Mouse (Mus musculus) spleen, adult 18-20 months (tissue): ENCODE results near the gene Stk24.

Source experiments
- DNase-seq, 2 experiments: peaks; one replicate each; pipeline ENCODE4 v3.0.0; 2022; ENCODE audit warnings: mixed read lengths in 2 of 2

Gene Stk24

DNA sequence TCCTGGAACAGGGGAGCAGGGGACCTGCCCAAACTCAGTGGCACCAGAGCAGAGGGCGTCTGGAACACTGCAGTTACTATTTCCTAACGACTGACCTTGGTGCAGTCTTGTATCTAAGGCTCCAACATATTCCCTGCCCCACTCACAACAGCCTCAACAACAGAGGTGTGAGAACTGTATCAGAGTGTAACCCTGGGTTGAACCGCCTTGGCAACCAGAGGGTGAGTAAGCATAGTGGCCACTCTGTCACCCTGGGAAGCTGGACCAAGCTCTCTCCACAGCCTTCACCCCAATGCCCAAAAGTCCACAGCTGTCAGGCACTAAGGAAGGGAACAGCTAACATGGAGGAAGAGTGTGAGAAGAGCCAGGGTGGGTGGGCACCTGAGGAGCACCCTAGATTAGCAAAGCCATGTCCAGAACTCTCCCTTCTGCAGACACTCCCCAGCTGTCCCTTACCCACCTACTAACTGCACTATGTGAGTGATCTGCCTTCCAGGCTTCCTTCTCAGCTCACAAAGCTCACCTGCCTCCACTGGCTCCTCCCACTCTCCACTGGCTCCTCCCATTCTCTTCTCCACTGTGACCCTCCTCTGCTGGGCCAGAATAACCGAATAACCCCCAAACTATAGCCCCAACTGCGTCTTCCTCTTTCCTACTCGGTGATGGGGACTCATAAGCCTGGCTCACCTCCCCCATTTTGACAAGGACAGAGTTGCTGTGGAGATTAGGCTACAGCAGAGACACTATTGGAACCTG is 69.3 kb downstream of the Stk24 start:
- no peak for DNase-seq

- no peak for DNase-seq
Measured at GRCm38 (mm10) chr14:121309909-121310308, 69.9 kb downstream of the Stk24 start.

DNA sequence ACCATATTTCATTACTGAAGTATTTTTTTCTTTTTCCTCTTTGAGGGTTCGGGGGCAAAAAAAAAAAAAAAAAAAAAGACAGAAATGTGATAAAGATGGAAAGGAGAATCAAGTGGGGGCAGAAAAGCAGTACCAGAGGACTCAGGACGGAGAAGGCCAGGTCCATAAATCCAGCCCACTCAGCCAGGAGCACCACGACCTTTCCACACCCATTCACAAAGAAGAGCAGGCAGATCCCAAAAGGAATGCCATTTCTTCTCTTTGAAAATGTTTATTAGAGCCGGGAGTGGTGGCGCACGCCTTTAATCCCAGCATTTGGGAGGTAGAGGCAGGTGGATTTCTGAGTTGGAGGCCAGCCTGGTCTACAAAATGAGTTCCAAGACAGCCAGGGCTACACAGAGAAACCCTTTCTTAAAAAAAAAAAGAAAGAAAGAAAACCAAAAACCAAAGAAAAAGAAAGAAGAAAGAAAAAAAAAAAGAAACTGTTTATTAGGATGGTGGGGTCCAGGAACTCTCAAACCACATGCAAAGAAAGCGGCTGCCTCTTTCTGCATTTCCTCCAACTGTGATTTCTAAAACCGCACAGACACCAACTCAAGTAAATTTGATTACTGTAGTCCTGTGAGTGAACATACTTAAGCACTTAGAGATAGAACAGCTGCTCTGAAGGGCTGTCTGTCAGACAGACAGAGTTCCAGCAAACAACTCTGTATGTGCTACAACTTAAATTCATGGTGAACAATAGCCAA is 74.3 kb downstream of the Stk24 start:
- DNase-seq: no peak

GRCm38 (mm10) chr14:121304523-121304922 is 75.3 kb downstream of the Stk24 start:
- no peak for DNase-seq

DNA sequence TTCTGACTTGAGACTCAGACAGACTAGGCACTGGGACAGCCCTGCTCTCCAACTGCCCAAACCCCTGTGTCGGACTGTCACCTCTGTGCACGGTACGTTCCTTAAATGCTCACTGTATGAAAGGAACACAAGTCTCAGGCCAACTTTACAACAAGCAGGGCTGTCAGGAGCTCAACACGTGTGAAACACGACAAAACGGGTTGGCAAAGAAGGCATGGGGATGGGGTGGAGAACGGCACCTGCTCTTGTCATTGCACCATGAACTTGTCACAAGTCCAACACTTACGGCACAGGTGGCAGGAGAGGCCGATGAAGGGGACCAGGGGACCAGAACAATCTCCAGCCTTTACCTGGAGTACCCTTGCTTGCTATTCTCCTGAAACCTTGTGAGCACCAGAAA is 80.7 kb downstream of the Stk24 start:
- DNase-seq: no peak

GRCm38 (mm10) chr14:121298537-121298936 is 81.3 kb downstream of the Stk24 start:
- DNase-seq: no peak

GRCm38 (mm10) chr14:121297103-121297502 is 82.7 kb downstream of the Stk24 start:
- DNase-seq: no peak

DNA sequence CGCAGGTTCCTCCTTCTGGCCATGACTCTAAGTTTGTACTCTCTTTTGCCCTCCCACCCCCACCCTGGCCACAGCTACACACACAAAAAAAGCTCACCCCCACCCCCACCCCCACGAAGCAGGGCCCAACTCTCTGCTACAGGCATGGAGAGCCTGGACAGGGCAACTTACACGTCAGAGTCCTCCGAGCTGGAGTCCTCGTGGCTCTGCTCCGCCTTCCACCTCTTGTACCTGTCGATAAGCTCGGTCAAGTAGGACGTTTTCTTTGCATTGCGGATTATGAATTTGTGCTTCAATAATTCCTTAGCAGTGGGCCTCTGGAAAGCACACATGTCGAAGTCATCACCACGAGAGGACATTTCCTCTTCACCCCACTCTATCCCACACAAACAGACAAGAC is 85.3 kb downstream of the Stk24 start:
- no peak for DNase-seq

DNA sequence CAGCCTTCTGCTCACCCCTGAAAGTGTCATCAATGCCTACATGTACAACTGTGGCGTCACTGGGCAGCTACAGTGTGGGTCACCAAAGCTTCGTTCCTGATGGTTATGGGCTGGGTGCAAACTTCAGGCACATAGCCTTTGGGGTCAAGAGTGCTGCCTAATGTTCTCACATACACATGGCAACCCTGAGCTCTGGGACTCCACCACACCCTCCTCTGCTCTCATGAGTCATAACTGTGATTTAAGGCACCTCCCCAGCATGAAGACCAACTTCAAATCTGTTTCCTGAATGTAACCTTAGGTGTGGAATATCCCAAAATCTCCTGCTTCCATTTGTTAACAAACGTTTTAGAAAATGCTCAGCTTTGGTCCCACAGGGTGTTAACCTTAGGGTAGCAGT is 87.4 kb downstream of the Stk24 start:
- DNase-seq: no peak

GRCm38 (mm10) chr14:121291881-121292280 is 87.9 kb downstream of the Stk24 start:
- DNase-seq: no peak

- no peak for DNase-seq
Measured at GRCm38 (mm10) chr14:121285379-121286120, 94.3 kb downstream of the Stk24 start.

GRCm38 (mm10) chr14:121281336-121281710 is 98.5 kb downstream of the Stk24 start:
- DNase-seq: no peak

DNA sequence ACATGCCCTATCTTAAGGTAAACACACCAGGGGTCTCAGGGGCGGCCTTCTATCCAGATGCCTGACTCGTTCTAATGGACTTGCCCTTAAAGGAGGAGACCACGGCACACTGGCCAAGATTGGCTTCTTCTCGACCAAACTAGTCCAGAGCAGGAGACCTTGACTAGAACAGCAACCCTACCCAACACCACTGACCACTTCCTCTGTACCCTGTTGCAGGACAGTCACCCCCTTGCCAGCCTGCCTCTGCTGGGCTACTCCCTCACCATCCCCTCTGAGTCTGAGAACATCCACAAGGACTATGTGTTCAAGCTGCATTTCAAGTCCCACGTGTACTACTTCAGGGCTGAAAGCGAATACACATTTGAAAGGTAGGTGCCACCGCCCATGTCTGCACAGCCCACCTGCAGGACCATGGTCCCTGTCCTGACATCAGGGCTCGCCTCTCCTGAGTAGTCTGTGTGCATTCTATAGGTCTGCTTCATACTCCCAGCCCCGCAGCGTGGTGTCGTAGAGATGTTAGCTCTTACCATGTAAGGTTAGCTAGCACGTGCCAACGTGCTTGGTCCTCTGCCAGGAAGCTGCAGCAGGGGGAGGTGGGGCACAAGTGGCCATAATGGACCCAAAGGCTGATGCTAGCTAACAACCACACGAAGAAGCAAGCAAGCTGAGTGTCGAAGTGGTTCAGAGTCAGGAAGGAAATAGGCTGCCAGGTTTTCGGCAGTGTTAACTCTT is 99.0 kb downstream of the Stk24 start:
- no peak for DNase-seq

DNA sequence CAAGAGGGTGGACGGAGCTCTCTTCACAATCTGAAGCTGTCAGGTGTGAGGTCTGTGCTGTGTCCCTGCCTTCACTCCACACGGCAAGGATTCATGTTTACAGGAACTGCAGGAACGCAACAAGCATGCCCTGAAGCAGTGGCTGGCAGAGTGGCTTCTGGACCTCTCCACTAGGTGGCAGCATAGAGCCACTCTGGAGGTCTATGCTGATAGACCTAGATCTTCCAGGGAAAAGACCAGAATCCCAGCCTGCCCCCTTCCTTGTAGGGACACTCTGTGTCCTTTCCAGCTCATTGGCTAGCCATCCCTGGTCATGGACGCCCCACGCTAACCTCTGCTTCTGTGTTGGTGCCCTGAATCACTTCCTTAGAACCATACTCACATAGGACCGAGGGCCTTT is 100.7 kb downstream of the Stk24 start:
- DNase-seq: peak; percentile 57 to 77

DNA sequence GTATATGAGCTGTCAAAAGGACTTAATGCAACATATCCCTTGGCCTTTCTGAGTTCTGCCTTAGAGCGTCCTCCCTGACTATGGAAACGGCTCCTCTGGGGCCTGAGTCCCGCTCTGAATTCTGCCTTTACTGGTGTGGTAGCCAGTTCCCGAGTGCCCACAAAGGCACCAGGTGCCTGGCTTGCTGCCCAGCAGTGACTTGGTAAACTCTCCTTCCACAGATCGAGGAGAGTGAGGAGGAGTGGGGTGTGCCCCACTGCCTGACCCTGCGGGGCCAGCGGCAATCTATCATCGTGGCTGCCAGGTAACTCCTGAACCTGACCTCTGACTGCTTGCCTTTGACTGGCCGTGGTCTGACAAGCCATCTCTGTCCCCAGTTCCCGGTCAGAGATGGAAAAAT is 103.8 kb downstream of the Stk24 start:
- no peak for DNase-seq

DNA sequence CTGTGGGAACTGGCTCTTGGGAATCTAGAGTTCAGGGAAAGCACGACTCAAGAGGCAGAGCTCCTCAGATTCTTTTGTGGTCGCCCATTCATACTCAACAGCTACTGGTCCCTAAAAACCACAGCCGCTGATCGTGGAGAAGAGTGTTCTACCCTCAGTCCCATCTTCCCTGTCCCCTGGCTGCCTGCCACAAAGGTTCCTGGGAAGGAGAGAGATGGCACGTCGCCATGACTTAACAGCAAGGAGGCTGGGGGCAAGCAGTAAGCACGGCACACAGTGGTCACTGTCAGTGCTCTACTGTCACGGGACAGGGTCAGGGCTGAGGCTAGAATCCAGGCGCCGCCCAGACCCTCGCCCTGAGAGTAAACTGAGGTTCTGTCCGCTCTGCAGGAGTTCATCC is 104.8 kb downstream of the Stk24 start:
- DNase-seq: no peak

DNA sequence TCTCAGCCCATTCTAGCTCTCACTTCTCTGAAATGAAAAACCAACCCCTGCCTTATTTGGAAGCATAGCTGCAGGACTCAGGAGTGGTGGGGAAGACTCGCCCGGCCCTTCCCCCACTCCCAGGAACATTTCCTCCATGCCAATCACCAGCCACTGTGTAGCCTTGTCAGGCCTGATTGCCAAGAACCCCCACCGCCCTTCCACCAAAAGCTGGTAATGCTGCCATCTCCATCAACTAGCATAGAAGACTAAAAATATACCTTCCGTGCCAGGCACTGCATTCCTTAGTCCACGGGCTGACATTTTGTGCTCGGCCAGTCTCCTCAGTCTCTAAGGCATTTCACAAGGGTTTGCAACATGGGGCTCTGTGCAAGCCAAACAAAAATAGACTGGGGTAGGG is 109.3 kb downstream of the Stk24 start:
- no peak for DNase-seq

DNA sequence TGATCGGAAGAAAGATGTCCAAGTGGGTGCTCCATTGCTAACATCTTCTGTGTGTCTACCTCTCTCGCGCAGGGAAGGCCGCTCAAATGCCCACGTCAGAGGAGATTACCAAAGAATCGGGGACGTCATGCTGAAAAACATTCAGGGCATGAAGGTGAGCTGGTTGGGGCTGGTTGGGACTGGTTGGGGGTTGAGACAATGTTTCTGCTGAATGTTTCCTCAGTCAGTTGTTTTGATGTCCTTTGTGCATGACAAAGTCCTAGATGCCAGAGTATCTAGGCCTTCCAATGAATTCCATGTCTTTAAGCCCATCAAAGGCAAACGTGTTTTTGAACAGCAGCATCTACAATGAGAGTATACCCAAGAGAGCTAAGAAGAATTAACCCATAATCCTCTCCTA is 112.0 kb downstream of the Stk24 start:
- DNase-seq: no peak

- no peak for DNase-seq
Measured at GRCm38 (mm10) chr14:121264453-121264852, 115.4 kb downstream of the Stk24 start.

GRCm38 (mm10) chr14:121263912-121264311 is 115.9 kb downstream of the Stk24 start:
- DNase-seq: no peak

DNA sequence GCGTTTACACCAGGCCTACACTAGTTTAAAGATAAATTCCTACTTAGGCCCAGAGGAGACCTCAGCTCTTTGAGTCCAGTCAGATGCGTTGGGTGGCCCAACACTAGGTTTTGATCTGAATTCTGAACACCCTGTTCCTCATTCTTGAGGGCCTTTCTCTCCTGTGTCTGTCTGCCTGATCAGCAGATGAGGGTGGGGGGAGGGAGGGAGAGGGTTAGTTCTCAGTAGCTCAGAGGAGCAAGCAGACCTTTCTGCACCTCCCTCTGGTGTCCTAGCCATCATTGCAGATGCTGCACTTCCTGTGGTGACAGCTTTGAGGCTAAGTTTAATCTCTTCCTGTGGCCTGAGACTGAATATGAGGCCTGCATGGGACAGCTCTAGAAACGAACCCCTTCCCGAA is 117.2 kb downstream of the Stk24 start:
- no peak for DNase-seq

- no peak for DNase-seq
Measured at GRCm38 (mm10) chr14:121261229-121261879, 118.5 kb downstream of the Stk24 start.

GRCm38 (mm10) chr14:121259789-121260188 is 120.0 kb downstream of the Stk24 start:
- DNase-seq: peak in 1 of 2 experiments; percentile 52
